Mouse (Mus musculus) liver, embryonic 13.5 days (tissue): ENCODE measurements at regions not wholly inside any gene's neighbourhood (a gene's known extent, or its start where the extent isn't known, plus 50 kb on each side); places are given as distances from the start of the nearest gene placed in this dataset.

Source experiments
- ATAC-seq: fragments of 200-750 bp; cut with Nextera tagmentation; 2 replicates; pipeline ENCODE4 v1.8.0; 2017; ENCODE audit warnings: low read depth, mild to moderate bottlenecking, moderate number of reproducible peaks, moderate library complexity
- DNase-seq: peaks from one replicate; pipeline ENCODE4 v3.0.0; 2022
- H3K27ac ChIP-seq: fragments of 300-500 bp; sonication (generic); 2 replicates; pipeline ENCODE4 v1.5.1; 2015; ENCODE audit warnings: moderate library complexity, mild to moderate bottlenecking, inconsistent platforms
- H3K27me3 ChIP-seq: fragments of 300-500 bp; sonication (generic); 2 replicates; pipeline ENCODE4 v1.6.1; 2015; ENCODE audit warnings: mild to moderate bottlenecking, inconsistent platforms
- H3K36me3 ChIP-seq: fragments of 300-500 bp; sonication (generic); 2 replicates; pipeline ENCODE4 v1.6.1; 2015; ENCODE audit warnings: mild to moderate bottlenecking, inconsistent platforms
- H3K4me1 ChIP-seq: fragments of 300-500 bp; sonication (generic); replicated peaks from 2 replicates; pipeline ENCODE4 v1.6.1; 2015; ENCODE audit warnings: inconsistent platforms
- H3K4me2 ChIP-seq: fragments of 300-500 bp; sonication (generic); 2 replicates; pipeline ENCODE4 v1.6.1; 2015; ENCODE audit warnings: inconsistent platforms, mild to moderate bottlenecking, moderate library complexity
- H3K4me3 ChIP-seq: fragments of 300-500 bp; sonication (generic); replicated peaks from 2 replicates; pipeline ENCODE4 v1.5.1; 2015; ENCODE audit warnings: mild to moderate bottlenecking, inconsistent platforms
- H3K9ac ChIP-seq: fragments of 300-500 bp; sonication (generic); 2 replicates; pipeline ENCODE4 v1.6.1; 2015; ENCODE audit warnings: mild to moderate bottlenecking, inconsistent platforms
- H3K9me3 ChIP-seq: fragments of 300-500 bp; sonication (generic); replicated peaks from 2 replicates; pipeline ENCODE4 v1.6.1; 2016; ENCODE audit warnings: inconsistent platforms
- WGBS: fragments of 180-500 bp; shearing (Covaris S2); methylation state at CpG from one replicate; pipeline ENCODE4 v1.1.7; 2015; ENCODE audit not compliant: insufficient replicate concordance; 5-methylcytosine and 5-hydroxymethylcytosine counted together

DNA sequence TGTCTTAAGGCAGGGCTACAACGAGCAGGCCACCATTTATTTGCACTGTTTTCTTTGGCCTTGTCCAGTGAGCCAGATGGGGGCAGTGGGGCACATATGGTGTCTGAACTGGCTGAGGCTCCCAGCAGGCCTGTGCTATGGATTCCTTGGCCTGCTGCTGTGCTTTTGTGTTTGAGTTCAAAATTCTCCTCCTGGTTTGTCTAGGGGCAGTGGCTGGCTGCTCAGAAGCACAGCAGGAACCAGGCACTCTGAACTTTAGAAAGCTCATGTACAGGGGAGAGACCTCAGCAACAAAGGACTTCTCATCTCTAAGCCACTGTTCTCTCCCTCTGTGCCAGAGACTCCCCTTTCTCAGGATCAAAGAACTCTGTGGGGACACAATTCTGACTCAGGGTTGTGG, 370.9 kb downstream of the Bckdhb start:
- Histone ChIP-seq H3K4me1 (no peaks in the 10 kb centered on the region), H3K9ac (no peak overlapping the region), H3K27me3 (no peaks in the 10 kb centered on the region), H3K9me3 (no peaks in the 10 kb centered on the region), H3K36me3 (no peaks in the 10 kb centered on the region), H3K27ac (no peak overlapping the region), H3K4me3 (no peak overlapping the region), H3K4me2 (no peak overlapping the region)
- ATAC-seq (no peak), DNase-seq (no peak)
- 42% methylated on average over 1 of the region's 1 CpGs for WGBS

DNA sequence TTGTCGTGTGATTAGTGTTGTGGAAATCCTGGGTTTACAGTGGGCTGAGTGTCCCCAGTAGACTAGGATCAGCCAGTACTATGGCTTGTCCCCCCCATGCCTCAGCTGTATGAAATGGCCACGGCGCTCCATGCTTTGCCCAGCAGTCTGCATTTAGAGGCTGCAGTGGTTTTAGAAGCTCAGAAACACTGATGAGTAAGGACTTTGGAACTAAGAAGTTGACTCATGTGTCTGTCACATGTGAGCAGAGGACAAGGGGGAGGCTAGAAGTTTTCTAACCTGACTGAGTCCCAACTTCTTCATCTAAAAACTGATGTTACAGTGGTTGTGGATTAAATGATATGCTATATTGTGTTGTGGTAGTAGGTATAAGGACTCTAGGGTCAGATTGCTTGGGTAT, 371.5 kb downstream of the Bckdhb start:
- no peak for DNase-seq
- Histone ChIP-seq H3K4me2 (no peak overlapping the region), H3K4me3 (no peak overlapping the region), H3K9me3 (no peaks in the 10 kb centered on the region), H3K27ac (no peak overlapping the region), H3K27me3 (no peaks in the 10 kb centered on the region), H3K36me3 (no peaks in the 10 kb centered on the region), H3K4me1 (no peaks in the 10 kb centered on the region), H3K9ac (no peak overlapping the region)
- ATAC-seq: no peak
- 68% methylated on average over 3 of the region's 3 CpGs for WGBS

DNA sequence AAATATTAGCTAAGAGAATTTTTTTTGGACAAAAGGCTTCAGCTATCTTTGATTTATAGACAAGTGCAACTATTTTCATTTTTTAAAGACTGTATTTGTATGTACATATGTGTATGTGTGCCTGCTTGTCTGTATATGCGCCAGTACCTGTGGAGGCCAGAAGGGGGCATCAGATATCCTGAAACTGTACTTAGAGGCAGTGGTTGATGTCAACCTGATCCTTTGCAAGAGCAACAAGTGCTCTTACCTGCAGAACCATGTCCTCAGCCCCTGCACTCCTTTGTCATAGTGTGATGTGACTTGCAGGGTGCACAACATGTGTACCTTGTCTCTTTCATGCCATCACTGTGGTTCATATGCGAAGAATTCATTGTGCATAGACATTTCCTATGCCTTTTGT, 379.5 kb downstream of the Bckdhb start:
- no peak overlapping the region for H3K27ac ChIP-seq
- no peak overlapping the region for H3K4me2 ChIP-seq
- no peak for DNase-seq
- ATAC-seq: no peak
- no peaks in the 10 kb centered on the region for H3K9me3 ChIP-seq
- no peaks in the 10 kb centered on the region for H3K27me3 ChIP-seq
- no peaks in the 10 kb centered on the region for H3K4me1 ChIP-seq
- WGBS: 72% methylated on average over 2 of the region's 2 CpGs
- no peaks in the 10 kb centered on the region for H3K36me3 ChIP-seq
- H3K9ac ChIP-seq: no peak overlapping the region
- H3K4me3 ChIP-seq: no peak overlapping the region

DNA sequence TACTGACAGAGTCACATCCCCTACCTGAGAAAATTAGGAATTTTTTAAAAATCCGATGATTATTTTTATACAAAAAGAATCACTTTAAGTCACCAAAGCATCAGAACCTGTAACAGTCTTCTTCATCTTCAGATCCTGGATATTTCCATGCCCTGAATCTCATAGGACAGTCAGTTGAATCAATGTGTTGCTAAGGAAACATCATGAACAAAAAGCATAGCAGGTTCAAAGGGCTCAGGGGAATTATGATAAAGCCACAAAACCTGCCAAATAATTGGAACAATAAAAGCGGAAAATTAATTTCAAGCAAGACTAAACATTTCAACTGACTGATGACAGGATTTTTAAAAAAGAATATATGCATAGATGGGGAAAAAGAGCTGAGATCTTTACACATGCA, 393.9 kb downstream of the Bckdhb start:
- 63% methylated on average over 2 of the region's 2 CpGs for WGBS
- DNase-seq: no peak
- Histone ChIP-seq H3K9me3 (no peaks in the 10 kb centered on the region), H3K9ac (no peak overlapping the region), H3K4me3 (no peak overlapping the region), H3K4me2 (no peak overlapping the region), H3K27me3 (no peaks in the 10 kb centered on the region), H3K36me3 (no peaks in the 10 kb centered on the region), H3K27ac (no peak overlapping the region), H3K4me1 (no peaks in the 10 kb centered on the region)
- ATAC-seq: no peak

DNA sequence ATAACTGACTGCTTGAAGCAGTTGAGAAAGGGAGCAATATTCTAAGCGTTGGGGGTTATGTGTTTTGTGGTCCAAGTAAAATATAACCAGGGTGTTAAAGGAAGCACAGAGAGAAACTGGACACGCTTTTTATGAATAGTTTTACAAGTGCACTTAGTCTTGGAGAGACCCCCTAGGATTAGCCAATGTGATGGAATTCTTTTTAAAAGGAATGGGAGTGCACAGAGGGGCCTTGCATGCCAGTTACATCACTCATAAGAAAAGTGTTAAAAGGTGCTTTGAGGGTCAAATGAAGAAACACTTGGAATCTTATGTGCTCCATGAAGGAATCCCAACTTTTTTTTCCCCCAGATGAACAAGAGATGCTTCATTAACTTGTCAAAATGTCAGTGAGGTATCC, 394.4 kb downstream of the Bckdhb start:
- H3K9me3 ChIP-seq: no peaks in the 10 kb centered on the region
- H3K27me3 ChIP-seq: no peaks in the 10 kb centered on the region
- no peaks in the 10 kb centered on the region for H3K36me3 ChIP-seq
- WGBS: 46% methylated on average over 2 of the region's 2 CpGs
- no peak overlapping the region for H3K9ac ChIP-seq
- H3K4me3 ChIP-seq: no peak overlapping the region
- H3K4me2 ChIP-seq: no peak overlapping the region
- no peaks in the 10 kb centered on the region for H3K4me1 ChIP-seq
- DNase-seq: no peak
- no peak for ATAC-seq
- H3K27ac ChIP-seq: no peak overlapping the region

DNA sequence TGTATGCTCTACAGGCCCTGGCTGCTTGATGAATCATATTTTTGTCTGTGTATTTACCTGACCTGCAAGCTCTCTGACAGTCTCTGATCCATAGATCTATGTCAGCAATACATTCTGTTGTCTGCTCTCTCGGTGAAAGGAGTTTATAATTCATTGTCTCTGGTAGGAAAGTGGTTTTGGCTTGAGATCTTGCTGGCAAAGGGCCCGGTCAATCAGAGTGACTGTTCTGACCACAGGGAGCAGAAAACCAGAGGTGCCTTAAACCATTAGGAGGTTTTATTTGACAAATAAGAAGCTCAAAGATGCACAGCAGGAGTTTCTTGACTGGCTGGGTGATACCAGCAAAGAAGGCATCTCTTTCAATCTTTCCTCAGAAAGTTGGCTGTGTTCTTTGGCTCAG, 398.2 kb downstream of the Bckdhb start:
- no peaks in the 10 kb centered on the region for H3K27me3 ChIP-seq
- DNase-seq (no peak), ATAC-seq (no peak)
- H3K9me3 ChIP-seq: no peaks in the 10 kb centered on the region
- no peak overlapping the region for H3K4me3 ChIP-seq
- H3K27ac ChIP-seq: no peak overlapping the region
- H3K4me1 ChIP-seq: no peaks in the 10 kb centered on the region
- 55% methylated on average over 2 of the region's 2 CpGs for WGBS
- no peak overlapping the region for H3K9ac ChIP-seq
- no peak overlapping the region for H3K4me2 ChIP-seq
- no peaks in the 10 kb centered on the region for H3K36me3 ChIP-seq

DNA sequence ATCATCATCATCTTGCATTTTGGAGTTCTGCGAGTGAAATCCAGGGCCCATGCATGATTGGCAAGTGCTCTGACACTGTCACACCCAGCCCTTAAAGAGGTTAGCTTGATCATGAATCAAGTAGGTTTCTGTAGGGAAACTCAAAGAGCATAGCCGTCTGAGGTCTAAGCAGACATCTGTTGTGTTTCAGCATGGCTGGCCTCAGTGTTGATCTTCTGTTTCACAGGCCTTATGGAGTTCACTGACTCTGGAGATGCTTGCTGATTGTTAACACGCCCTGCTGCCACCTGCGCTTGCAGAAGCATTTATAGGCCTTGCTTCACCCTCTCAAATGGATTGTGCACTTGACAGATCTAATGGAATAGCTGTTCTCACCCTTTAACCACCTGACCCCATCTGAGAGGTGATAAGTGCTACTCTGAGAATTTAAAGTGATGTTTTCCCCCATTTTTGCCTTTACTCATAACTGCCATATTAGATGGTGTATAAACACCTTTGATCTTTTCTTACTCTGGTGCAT, 406.2 kb downstream of the Bckdhb start:
- DNase-seq (no peak), ATAC-seq (no peak)
- Histone ChIP-seq H3K27ac (no peak overlapping the region), H3K9me3 (no peaks in the 10 kb centered on the region), H3K4me1 (no peaks in the 10 kb centered on the region), H3K4me3 (no peak overlapping the region), H3K36me3 (no peaks in the 10 kb centered on the region), H3K9ac (no peak overlapping the region), H3K4me2 (no peak overlapping the region), H3K27me3 (no peaks in the 10 kb centered on the region)
- 61% methylated on average over 4 of the region's 4 CpGs for WGBS

DNA sequence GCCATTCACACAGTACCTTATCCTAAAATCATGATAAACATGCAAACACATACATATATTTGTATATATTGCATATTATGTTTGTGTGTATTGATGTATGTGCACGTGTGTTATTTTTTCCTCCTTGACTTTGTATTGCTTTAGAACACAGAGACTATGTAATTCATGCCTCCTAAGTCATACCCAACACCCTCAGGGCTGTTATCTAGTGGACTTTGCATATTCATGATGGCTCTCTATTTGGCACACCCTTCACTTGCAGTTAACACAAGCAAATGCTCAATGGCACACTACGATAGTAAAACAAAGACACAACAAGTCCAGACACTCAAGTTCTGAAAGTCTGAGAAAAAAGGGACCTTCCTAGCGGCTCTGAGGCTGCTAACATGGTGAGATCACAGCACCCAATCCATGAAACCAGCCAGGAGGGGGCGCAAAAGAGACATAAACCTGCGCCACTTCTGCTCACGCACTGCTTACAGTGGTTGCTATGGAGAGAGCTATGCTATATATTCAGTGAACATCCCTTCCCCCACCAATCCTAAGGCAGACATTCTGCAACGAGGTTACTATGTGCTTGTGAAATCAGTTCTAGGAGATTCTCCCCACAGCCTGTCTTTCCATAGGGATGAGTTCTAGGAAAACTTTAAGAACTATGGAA, 418.6 kb downstream of the Bckdhb start:
- H3K4me2 ChIP-seq: no peak overlapping the region
- no peak overlapping the region for H3K9ac ChIP-seq
- DNase-seq (peak; percentile 15), ATAC-seq (peak; percentile 61; the same call in 1 of the 2 replicates)
- no peaks in the 10 kb centered on the region for H3K27me3 ChIP-seq
- no peak overlapping the region for H3K27ac ChIP-seq
- WGBS: 10% methylated on average over 7 of the region's 7 CpGs
- H3K36me3 ChIP-seq: no peaks in the 10 kb centered on the region
- no peaks in the 10 kb centered on the region for H3K9me3 ChIP-seq
- no peaks in the 10 kb centered on the region for H3K4me1 ChIP-seq
- no peak overlapping the region for H3K4me3 ChIP-seq

DNA sequence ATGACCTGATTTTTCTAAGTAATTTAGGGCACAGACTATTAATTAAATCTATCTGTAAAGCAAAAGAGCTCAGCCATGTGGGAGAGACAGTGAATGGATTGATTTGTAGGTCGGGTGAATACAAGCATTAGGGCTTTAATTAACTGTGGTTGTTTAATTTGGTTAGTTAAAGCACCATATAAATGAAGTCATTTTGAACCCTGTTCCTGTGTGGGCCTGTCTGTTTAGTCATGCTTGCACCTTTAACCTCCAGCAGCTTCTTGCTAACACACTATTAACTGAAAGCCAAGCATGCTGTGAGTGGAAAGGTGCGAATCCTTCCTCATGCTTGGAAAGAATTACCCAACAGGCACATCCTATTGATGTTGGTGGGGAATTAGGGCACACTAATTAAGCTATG, 425.3 kb downstream of the Bckdhb start:
- Histone ChIP-seq H3K9ac (no peak overlapping the region), H3K27me3 (no peaks in the 10 kb centered on the region), H3K4me1 (no peaks in the 10 kb centered on the region), H3K4me3 (no peak overlapping the region), H3K36me3 (no peaks in the 10 kb centered on the region), H3K27ac (no peak overlapping the region), H3K4me2 (no peak overlapping the region), H3K9me3 (no peaks in the 10 kb centered on the region)
- ATAC-seq: no peak
- DNase-seq: no peak
- 40% methylated on average over 2 of the region's 2 CpGs for WGBS

DNA sequence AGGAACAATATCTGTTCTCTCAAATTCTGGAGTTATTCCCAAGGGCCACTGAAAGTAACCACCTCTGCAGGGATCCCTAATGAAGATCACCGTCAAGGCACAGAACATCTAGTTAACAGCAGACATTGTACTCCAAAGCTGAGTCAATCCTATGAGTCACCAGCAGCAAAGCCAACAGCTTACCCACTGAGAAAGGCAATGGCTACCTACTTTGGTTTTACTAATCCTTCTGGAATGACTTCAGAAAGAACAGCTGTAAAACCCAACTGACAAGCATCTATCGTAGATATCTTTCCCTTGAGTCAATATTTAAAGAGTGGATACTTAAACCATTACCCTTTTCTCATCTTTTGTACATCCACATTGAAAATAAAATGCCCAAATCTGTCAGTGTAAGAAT, 429.5 kb downstream of the Bckdhb start:
- no peak for ATAC-seq
- 53% methylated on average over 2 of the region's 2 CpGs for WGBS
- Histone ChIP-seq H3K9ac (no peak overlapping the region), H3K27ac (no peak overlapping the region), H3K36me3 (no peaks in the 10 kb centered on the region), H3K4me3 (no peak overlapping the region), H3K4me1 (no peaks in the 10 kb centered on the region), H3K27me3 (no peaks in the 10 kb centered on the region), H3K4me2 (no peak overlapping the region), H3K9me3 (no peaks in the 10 kb centered on the region)
- DNase-seq: no peak

DNA sequence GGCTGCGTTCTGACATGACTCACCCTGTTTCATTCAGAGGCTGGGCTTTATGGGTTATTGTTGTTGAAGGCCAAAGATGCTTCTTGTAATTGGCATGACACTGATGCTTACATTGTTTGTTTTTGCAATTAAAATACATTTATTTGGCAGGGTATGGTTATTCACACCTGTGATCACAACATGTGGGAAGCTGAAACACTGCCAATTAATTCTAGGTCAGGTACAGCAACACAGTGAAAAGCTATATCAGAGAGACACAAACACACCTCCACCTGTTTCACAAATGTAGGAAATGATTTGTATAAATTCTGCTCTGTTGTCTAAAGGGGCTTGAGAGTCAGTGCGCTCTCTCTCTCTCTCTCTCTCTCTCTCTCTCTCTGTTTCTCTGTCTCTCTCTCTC, 431.2 kb downstream of the Bckdhb start:
- no peak overlapping the region for H3K27ac ChIP-seq
- no peaks in the 10 kb centered on the region for H3K4me1 ChIP-seq
- ATAC-seq: no peak
- H3K9ac ChIP-seq: no peak overlapping the region
- H3K4me3 ChIP-seq: no peak overlapping the region
- H3K4me2 ChIP-seq: no peak overlapping the region
- WGBS: 87% methylated on average over 2 of the region's 2 CpGs
- no peaks in the 10 kb centered on the region for H3K9me3 ChIP-seq
- no peak for DNase-seq
- no peaks in the 10 kb centered on the region for H3K36me3 ChIP-seq
- H3K27me3 ChIP-seq: no peaks in the 10 kb centered on the region

DNA sequence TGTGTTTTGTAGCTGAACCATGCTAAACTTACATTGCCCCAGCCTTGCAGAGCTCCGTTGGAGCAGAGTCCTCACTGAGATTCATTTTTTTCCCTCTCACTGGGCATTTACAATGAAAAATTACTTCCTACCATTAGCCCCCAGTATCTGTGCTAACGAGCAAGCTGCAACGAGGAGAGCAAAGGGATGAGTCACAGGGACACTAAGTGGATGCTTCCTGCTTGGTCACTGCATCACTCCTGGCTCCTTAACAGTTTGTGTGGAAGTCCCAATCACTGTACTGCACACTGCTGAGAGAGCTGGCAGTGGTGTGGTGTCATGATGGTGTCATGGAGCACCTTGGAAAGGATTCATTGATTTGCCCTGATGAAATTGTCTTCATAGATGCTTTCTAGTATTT, 434.9 kb downstream of the Bckdhb start:
- Histone ChIP-seq H3K9me3 (no peaks in the 10 kb centered on the region), H3K9ac (no peak overlapping the region), H3K4me2 (no peak overlapping the region), H3K36me3 (no peaks in the 10 kb centered on the region), H3K27ac (no peak overlapping the region), H3K27me3 (no peaks in the 10 kb centered on the region), H3K4me1 (no peaks in the 10 kb centered on the region), H3K4me3 (no peak overlapping the region)
- WGBS: 23% methylated on average over 3 of the region's 3 CpGs
- DNase-seq (no peak), ATAC-seq (no peak)
